Mouse (Mus musculus) intestine, postnatal 0 days (tissue): Measurements from ENCODE around the gene Ppp1r11. TPM values are rescaled to one million over a fixed set of nuclear protein-coding genes. Genes with fewer than 3 reads are reported as not detected.

ENCODE experiments used
- ATAC-seq: fragments of 200-750 bp; cut with Nextera tagmentation; 2 replicates; pipeline ENCODE4 v1.8.0; 2017; ENCODE audit warnings: mild to moderate bottlenecking, moderate TSS enrichment, moderate library complexity
- H3K27ac ChIP-seq: fragments of 300-500 bp; sonication (generic); 2 replicates; pipeline ENCODE4 v1.5.1; 2014; ENCODE audit warnings: mild to moderate bottlenecking, low read depth, low read length, moderate library complexity
- H3K27me3 ChIP-seq: fragments of 300-500 bp; sonication (generic); replicated peaks from 2 replicates; pipeline ENCODE4 v1.6.1; 2014; ENCODE audit warnings: low read length, mixed read lengths; ENCODE audit not compliant: control insufficient read depth, insufficient read depth
- H3K36me3 ChIP-seq: fragments of 300-500 bp; sonication (generic); 2 replicates; pipeline ENCODE4 v1.6.1; 2014; ENCODE audit warnings: mild to moderate bottlenecking, moderate library complexity; ENCODE audit not compliant: control insufficient read depth, insufficient read depth
- H3K4me1 ChIP-seq: fragments of 300-500 bp; sonication (generic); replicated peaks from 2 replicates; pipeline ENCODE4 v1.6.1; 2014; ENCODE audit warnings: antibody characterized with exemption, low read length, mixed read lengths; ENCODE audit not compliant: control insufficient read depth, insufficient read depth
- H3K4me2 ChIP-seq: fragments of 300-500 bp; sonication (generic); replicated peaks from 2 replicates; pipeline ENCODE4 v1.6.1; 2014; ENCODE audit warnings: low read depth, mild to moderate bottlenecking, moderate library complexity
- H3K4me3 ChIP-seq: fragments of 300-500 bp; sonication (generic); 2 replicates; pipeline ENCODE4 v1.5.1; 2014; ENCODE audit warnings: low read depth, low read length
- H3K9ac ChIP-seq: fragments of 300-500 bp; sonication (generic); 2 replicates; pipeline ENCODE4 v1.6.1; 2014; ENCODE audit warnings: mild to moderate bottlenecking, low read depth, low read length
- H3K9me3 ChIP-seq: fragments of 300-500 bp; sonication (generic); 2 replicates; pipeline ENCODE4 v1.6.1; 2016; ENCODE audit warnings: mixed run types; ENCODE audit not compliant: control insufficient read depth
- CTCF ChIP-seq: sonication (generic); IDR thresholded peaks from 2 replicates; pipeline ENCODE4 v1.5.1; 2016; ENCODE audit warnings: low read depth, mild to moderate bottlenecking, control low read depth, antibody characterized with exemption, moderate library complexity
- WGBS: fragments of 180-500 bp; shearing (Covaris S2); extraction: QIAGEN DNeasy Blood & Tissue Kit; methylation state at CpG from one replicate; pipeline ENCODE4 v1.1.7; 2014; 5-methylcytosine and 5-hydroxymethylcytosine counted together
- polyA plus RNA-seq: library from polyadenylated mRNA; unstranded; fragments of >200 nt; fragmentation: Nextera tagmentation; extraction: Ambion mirVana; gene quantifications from 2 replicates; pipeline ENCODE4 v1.2.1, GENCODE M21; 2015

Gene Ppp1r11
- polyA plus RNA-seq, 1 experiment from 2014 or later: 96.1 TPM

DNA sequence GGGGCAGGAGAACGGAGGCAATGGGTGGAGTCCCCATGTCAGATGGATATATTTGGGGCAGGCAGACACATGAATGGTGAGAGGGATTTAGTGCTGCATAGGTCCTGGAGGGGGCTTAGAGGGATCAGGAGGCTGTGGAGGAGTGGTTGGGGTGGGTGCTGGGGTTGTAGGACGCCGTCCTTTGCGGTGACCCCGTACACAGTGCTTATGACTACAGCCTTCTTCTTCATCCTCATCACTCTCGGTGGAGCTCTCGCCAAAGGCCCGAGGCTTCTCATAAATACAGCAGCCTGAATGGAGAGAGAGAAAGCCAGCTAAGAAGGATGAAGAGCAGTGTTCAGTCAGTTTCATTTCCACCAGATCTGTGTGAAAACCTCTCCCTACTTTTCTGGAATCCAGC lies 2.3 kb downstream of the Ppp1r11 start:
- ATAC-seq: no peak
- H3K9me3 ChIP-seq: no peaks in the 10 kb centered on the region
- no peak overlapping the region for H3K4me3 ChIP-seq
- H3K27ac ChIP-seq: peak overlapping the region; percentile 35; the same call in 1 of the 2 replicates
- WGBS: 91% methylated on average over 8 of the region's 8 CpGs
- H3K4me1 ChIP-seq: no peaks in the 10 kb centered on the region
- H3K4me2 ChIP-seq: no peak overlapping the region
- 0 out of 2 replicates have a peak, but pooled peaks cover 14% of the 10 kb centered on the region for H3K27me3 ChIP-seq
- no peak overlapping the region for H3K9ac ChIP-seq
- peaks cover 17% of the 10 kb centered on the region for H3K36me3 ChIP-seq
- no peak for TF ChIP-seq CTCF

DNA sequence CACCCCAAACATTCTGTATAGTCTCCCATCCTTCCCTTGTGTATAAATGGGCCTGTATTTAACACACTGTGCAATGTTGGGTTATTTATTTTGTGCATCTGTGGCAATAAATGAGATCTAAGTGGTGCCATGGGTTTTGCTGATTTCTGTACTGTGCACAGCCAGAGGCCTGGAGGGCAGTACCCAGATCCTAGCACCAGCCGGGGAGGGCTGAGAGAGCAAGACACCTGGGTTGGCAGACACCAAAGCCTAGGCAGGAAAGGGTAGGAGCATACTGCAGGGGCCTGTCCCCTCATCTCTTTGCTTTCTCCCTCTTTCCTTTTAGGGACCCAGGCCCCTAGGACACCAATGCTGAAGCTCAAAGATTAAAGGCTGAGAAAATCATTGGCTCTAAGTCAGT lies 3.3 kb downstream of the Ppp1r11 start:
- no peaks in the 10 kb centered on the region for H3K9me3 ChIP-seq
- no peaks in the 10 kb centered on the region for H3K4me1 ChIP-seq
- peaks cover 12% of the 10 kb centered on the region; the same call in 1 of the 2 replicates for H3K36me3 ChIP-seq
- H3K9ac ChIP-seq: no peak overlapping the region
- H3K27ac ChIP-seq: no peak overlapping the region
- H3K27me3 ChIP-seq: peaks cover 24% of the 10 kb centered on the region
- H3K4me3 ChIP-seq: no peak overlapping the region
- TF ChIP-seq CTCF: no peak
- 71% methylated on average over 1 of the region's 1 CpGs for WGBS
- H3K4me2 ChIP-seq: no peak overlapping the region
- ATAC-seq: no peak

DNA sequence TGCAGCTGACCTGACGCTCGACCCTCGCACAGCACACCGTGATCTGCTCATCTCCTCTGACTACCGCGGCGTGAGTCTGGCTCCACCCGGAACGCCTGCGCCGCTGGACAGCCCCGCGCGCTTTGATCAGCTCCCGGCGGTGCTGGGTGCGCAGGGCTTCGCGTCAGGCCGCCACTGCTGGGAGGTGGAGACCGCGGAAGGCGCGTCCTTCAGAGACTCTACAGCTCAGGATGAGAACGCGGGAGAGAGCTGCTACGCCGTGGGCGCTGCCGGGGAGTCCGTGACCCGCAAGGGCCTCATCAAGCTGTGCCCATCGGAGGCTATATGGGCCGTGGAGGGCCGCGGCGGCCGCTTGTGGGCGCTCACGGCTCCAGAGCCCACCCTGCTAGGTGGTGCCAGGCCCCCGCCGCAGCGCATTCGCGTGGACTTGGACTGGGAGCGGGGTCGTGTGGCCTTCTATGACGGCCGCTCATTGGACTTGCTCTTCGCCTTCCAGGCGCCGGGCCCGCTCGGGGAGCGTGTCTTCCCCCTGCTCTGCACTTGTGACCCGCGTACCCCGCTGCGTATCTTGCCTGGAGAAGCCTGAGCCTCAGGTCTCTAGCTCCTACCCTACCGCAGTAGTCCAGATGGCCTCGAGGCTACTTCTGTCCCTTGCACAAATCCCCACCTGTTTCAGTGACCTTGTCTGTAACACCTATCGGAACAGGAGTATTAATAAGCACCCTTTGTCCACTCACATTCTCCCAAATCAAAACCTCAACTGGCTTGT lies 4.3 kb downstream of the Ppp1r11 start:
- Histone ChIP-seq H3K4me2 (peak overlapping the region; percentile 88), H3K4me3 (peak overlapping the region; percentile 47), H3K27me3 (peaks cover 34% of the 10 kb centered on the region), H3K9me3 (no peaks in the 10 kb centered on the region), H3K9ac (peak overlapping the region; percentile 51), H3K36me3 (peaks cover 11% of the 10 kb centered on the region; the same call in 1 of the 2 replicates), H3K4me1 (no peaks in the 10 kb centered on the region; the same call in 1 of the 2 replicates), H3K27ac (peak overlapping the region; percentile 7; the same call in 1 of the 2 replicates)
- no peak for ATAC-seq
- peak; percentile 60 for TF ChIP-seq CTCF
- 2% methylated on average over 58 of the region's 62 CpGs for WGBS

DNA sequence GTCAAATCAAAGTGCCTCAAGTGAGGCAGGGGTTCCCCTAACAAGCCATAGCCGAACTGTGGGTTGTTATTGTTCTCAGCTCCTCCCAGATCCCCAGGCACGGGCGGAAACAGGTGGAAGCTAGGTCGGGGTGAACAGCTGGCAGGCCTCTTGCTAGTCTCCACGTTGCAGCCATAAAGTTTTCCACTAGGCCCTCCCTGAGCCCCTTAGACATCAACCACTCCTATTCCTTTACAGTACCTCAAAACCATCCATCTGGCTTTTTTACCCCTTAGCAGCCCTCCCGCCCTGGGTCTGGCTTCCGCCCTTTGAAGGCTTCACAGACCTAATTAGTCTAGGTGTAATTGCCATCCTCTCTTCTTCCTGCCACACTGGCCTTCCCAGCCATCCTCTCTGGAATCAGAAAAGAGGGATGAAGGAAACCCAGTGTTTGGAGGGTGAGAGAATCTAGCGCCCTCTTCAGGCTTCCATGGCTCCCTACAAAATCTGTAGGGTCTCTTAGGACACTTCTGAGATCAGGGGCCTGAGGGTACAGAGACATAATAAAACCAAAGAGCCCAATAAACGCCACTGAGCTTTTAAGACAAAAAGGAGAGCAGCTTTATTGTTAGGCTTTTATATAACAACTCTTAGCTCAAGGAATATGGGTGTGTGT lies 7.3 kb downstream of the Ppp1r11 start:
- Histone ChIP-seq H3K27me3 (peaks cover 35% of the 10 kb centered on the region), H3K9ac (no peak overlapping the region), H3K9me3 (no peaks in the 10 kb centered on the region), H3K27ac (no peak overlapping the region), H3K4me1 (no peaks in the 10 kb centered on the region; the same call in 1 of the 2 replicates), H3K4me2 (no peak overlapping the region), H3K4me3 (0 out of 2 replicates have a peak overlapping the region, but pooled peaks have one; percentile 3), H3K36me3 (peaks cover 9% of the 10 kb centered on the region; the same call in 1 of the 2 replicates)
- 0 out of 2 replicates have a peak, but pooled peaks have one; percentile 14 for ATAC-seq
- 32% methylated on average over 9 of the region's 9 CpGs for WGBS
- TF ChIP-seq CTCF: peak; percentile 48

DNA sequence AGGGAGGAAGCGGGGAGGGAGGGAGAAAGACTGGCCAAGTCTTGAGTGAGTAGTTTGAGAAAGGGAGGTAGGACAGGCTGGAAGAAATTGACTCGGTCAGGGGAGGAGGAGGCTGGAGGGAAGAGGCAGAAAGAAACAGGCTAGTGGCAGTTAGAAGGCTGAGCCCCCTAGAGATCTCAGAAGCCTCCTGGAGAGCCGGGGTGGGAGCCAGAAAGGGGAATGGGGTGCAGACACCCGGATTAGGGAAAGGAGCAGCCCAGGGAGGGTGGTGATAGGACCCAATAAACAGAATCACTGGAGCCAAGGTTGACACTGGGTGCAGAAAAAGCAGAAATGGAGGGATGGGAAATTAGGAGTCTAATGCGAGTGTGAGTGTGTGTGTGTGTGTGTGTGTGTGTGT lies 7.8 kb downstream of the Ppp1r11 start:
- H3K9me3 ChIP-seq: no peaks in the 10 kb centered on the region
- ATAC-seq: no peak
- no peak overlapping the region for H3K9ac ChIP-seq
- H3K4me2 ChIP-seq: no peak overlapping the region
- H3K4me3 ChIP-seq: peak overlapping the region; percentile 45
- peaks cover 35% of the 10 kb centered on the region for H3K27me3 ChIP-seq
- no peak overlapping the region for H3K27ac ChIP-seq
- WGBS: 30% methylated on average over 5 of the region's 5 CpGs
- TF ChIP-seq CTCF: no peak
- H3K4me1 ChIP-seq: no peaks in the 10 kb centered on the region; the same call in 1 of the 2 replicates
- peaks cover 4% of the 10 kb centered on the region; the same call in 1 of the 2 replicates for H3K36me3 ChIP-seq
